Mouse (Mus musculus): ENCODE data around the gene Morf4l2. TPM values are rescaled to one million over a fixed set of nuclear protein-coding genes. Genes with fewer than 3 reads are reported as not detected.
"Not testable (repeated sequence)": the region's sequence is repeated elsewhere in the genome, so short reads cannot be mapped to it uniquely, and the experiment has no call there.

Gene Morf4l2
- polyA plus RNA-seq, 1 experiment from 2014 or later, result 572 TPM

DNA sequence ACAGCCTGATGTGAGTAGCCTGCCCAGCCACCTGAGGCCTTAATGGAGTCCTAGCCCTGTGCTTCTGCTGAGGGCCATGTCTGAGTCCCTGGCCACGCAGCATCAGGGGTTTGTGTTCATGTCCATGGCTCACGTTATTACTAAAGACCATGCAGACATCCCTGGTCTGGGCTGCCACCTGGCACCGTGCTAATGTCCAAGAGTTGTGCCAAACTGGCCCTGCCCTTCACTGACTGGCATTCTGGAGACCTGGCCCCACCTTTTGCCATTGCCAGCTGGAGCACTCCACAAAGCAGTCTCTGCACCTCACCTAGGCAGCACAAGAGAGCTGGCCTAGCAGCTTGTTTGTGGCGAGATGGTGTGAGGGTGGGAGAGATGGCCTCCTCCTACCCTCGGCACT is 50.3 kb downstream of the Morf4l2 start:
- H3K4me3 ChIP-seq (ENCODE audit: low read depth, low read length), result no peak overlapping the region
- no peaks in the 10 kb centered on the region for H3K27me3 ChIP-seq (ENCODE audit: insufficient read depth, low read length)
- 72% methylated on average over 5 of the region's 5 CpGs for WGBS
- no peak overlapping the region for H3K27ac ChIP-seq (ENCODE audit: low read depth)
- ATAC-seq (ENCODE audit: insufficient read depth) (no peak), DNase-seq (no peak)
- no peak overlapping the region for H3K9ac ChIP-seq
- no peaks in the 10 kb centered on the region for H3K36me3 ChIP-seq (ENCODE audit: insufficient read depth)
- no peak overlapping the region for H3K4me2 ChIP-seq
- H3K4me1 ChIP-seq (ENCODE audit: insufficient read depth), result no peaks in the 10 kb centered on the region
- H3K9me3 ChIP-seq (ENCODE audit: low read depth, low read length), result no peaks in the 10 kb centered on the region
- no peak for TF ChIP-seq CTCF (IDR thresholded peaks at IDR 0.05; ENCODE audit: low read depth)

DNA sequence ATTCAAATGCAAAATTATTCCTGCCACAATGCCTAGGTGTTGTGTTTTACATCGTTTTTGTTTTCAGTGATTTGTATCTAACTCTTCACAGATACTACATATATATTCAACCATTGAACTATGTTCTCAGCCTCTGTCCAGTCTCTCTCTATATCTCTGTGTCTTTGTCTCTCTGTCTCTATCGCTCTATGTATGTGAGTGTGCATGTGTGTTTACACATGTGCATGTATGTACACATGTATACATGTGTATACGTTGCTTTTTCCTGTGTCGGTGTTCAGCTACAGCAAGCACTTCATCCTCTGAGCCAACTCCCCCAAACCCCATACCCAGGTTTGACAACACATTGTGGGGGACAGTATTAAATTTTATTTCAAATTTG is 51.2 kb downstream of the Morf4l2 start:
- H3K4me3 ChIP-seq (ENCODE audit: low read depth, low read length), result no peak overlapping the region
- H3K27me3 ChIP-seq (ENCODE audit: insufficient read depth, low read length), result no peaks in the 10 kb centered on the region
- H3K36me3 ChIP-seq (ENCODE audit: insufficient read depth), result no peaks in the 10 kb centered on the region
- WGBS, result 83% methylated on average over 4 of the region's 4 CpGs
- DNase-seq (no peak), ATAC-seq (ENCODE audit: insufficient read depth) (no peak)
- H3K27ac ChIP-seq (ENCODE audit: low read depth), result no peak overlapping the region
- no peaks in the 10 kb centered on the region for H3K9me3 ChIP-seq (ENCODE audit: low read depth, low read length)
- no peaks in the 10 kb centered on the region for H3K4me1 ChIP-seq (ENCODE audit: insufficient read depth)
- H3K4me2 ChIP-seq, result no peak overlapping the region
- no peak for TF ChIP-seq CTCF (IDR thresholded peaks at IDR 0.05; ENCODE audit: low read depth)
- no peak overlapping the region for H3K9ac ChIP-seq

DNA sequence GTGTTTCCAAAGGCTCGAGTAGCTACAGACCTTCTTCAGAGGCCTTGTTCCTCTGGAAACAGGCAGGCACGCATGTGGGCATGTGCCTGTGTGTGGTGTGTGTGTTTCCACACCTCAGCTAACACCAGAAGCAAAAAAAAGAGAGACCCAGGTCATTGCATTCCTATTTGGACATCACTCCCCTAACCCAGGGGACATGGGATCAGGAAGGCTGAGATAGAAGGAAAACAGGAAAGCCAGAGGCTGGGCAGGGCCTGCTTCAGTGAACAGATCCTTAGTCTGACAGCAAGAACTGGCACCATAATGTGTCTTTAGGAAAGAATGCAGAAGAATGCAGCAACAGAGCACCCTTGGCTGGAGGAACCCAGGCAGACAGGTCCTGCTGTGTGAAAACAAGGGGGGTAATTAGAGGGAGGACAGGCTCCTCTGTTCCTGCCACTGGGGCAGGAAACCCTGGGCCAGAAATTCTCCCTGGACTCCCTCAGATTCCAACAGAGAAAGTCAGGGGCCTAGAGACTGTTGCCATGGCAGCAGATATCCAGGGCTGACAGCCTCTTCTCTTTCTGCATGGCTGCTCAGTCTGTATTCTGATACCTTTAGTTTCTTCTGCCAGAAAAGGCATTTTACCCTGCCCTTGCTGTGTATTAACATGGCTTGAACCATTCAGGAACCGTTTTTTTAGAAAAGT is 51.7 kb downstream of the Morf4l2 start:
- H3K4me2 ChIP-seq; DNase-seq; H3K27ac ChIP-seq (ENCODE audit: low read depth); H3K36me3 ChIP-seq (ENCODE audit: insufficient read depth); H3K27me3 ChIP-seq (ENCODE audit: insufficient read depth, low read length); H3K9ac ChIP-seq; H3K4me1 ChIP-seq (ENCODE audit: insufficient read depth); H3K4me3 ChIP-seq (ENCODE audit: low read depth, low read length); H3K9me3 ChIP-seq (ENCODE audit: low read depth, low read length); ATAC-seq (ENCODE audit: insufficient read depth): not testable (repeated sequence)
- WGBS, result 31% methylated on average over 3 of the region's 3 CpGs

Other genes with a start within 250 kb of the Morf4l2 start
- gene Kir3dl1, start 225.7 kb downstream of the Morf4l2 start, polyA plus RNA-seq (2014; fragmentation: Nextera tagmentation; extraction: Ambion mirVana), result not detected in 2 replicates
- gene Kir3dl2, start 199.6 kb downstream of the Morf4l2 start, polyA plus RNA-seq (2014; fragmentation: Nextera tagmentation; extraction: Ambion mirVana), result not detected in 2 replicates
- 5.5 and 6.5 TPM in 2 replicates for gene Tceal3, start 152.8 kb downstream of the Morf4l2 start, polyA plus RNA-seq (2014; fragmentation: Nextera tagmentation; extraction: Ambion mirVana)
- 10.3 and 10.4 TPM in 2 replicates for gene Tceal1, start 35.7 kb downstream of the Morf4l2 start, polyA plus RNA-seq (2014; fragmentation: Nextera tagmentation; extraction: Ambion mirVana)
- 0.13 TPM in 1 of 2 replicates, not detected in the other for gene Glra4, start 36.5 kb upstream of the Morf4l2 start, polyA plus RNA-seq (2014; fragmentation: Nextera tagmentation; extraction: Ambion mirVana)
- gene Plp1, start 79.0 kb upstream of the Morf4l2 start, polyA plus RNA-seq (2014; fragmentation: Nextera tagmentation; extraction: Ambion mirVana), result 2.0 and 2.3 TPM in 2 replicates
- gene Rab9b, start 125.1 kb upstream of the Morf4l2 start, polyA plus RNA-seq (2014; fragmentation: Nextera tagmentation; extraction: Ambion mirVana), result 0.04 and 0.16 TPM in 2 replicates
- not detected in 2 replicates for gene H2bfm, start 183.6 kb upstream of the Morf4l2 start, polyA plus RNA-seq (2014; fragmentation: Nextera tagmentation; extraction: Ambion mirVana)
- gene Tmsb15b2, start 231.8 kb upstream of the Morf4l2 start, polyA plus RNA-seq (2014; fragmentation: Nextera tagmentation; extraction: Ambion mirVana), result 27.6 and 44.5 TPM in 2 replicates
- gene Tmsb15l, start 233.2 kb upstream of the Morf4l2 start, polyA plus RNA-seq (2014; fragmentation: Nextera tagmentation; extraction: Ambion mirVana), result 1.6 and 3.4 TPM in 2 replicates
- gene Tmsb15b1, start 233.2 kb upstream of the Morf4l2 start, polyA plus RNA-seq (2014; fragmentation: Nextera tagmentation; extraction: Ambion mirVana), result 22.3 and 24.4 TPM in 2 replicates
- gene Zcchc18, start 249.5 kb upstream of the Morf4l2 start, polyA plus RNA-seq (2014; fragmentation: Nextera tagmentation; extraction: Ambion mirVana), result 13.4 and 15.6 TPM in 2 replicates

Measured in lung, embryonic 14.5 days (tissue).